Mouse (Mus musculus): ENCODE measurements around the gene Egf. TPM values are rescaled to one million over a fixed set of nuclear protein-coding genes. Genes with fewer than 3 reads are reported as not detected.

The Egf gene
- polyA plus RNA-seq, 1 experiment from 2014 or later: 1.3 TPM

DNA sequence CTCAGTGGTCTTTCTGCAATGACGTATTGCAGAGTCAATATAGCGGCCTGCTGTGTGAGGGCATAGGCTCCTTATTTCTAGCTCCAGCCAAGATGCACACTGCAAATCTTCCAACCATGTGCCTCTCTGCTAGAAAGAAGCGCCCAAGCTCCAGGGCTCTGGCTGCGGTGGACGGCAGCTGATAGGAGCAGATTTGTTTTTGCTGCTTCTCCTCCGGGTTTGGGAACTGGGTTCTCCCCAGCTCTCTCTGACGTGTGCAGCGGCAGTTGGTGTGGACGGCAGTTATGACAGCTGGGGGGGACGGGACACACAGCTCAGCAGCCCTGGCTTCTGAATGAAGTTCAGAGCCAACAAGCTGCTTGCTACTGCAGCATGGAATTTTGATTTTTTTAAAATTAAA is 72.7 kb downstream of the Egf start:
- Histone ChIP-seq H3K36me3 (no peaks in the 10 kb centered on the region), H3K27me3 (no peaks in the 10 kb centered on the region), H3K4me3 (no peak overlapping the region), H3K4me2 (no peak overlapping the region), H3K9ac (no peak overlapping the region), H3K4me1 (peaks cover 3% of the 10 kb centered on the region; the same call in 1 of the 2 replicates), H3K27ac (no peak overlapping the region), H3K9me3 (no peaks in the 10 kb centered on the region)
- ATAC-seq (ENCODE audit: insufficient number of reproducible peaks, insufficient read depth, low FRiP score, low TSS enrichment, low read depth): no peak
- WGBS: 84% methylated on average over 10 of the region's 10 CpGs

DNA sequence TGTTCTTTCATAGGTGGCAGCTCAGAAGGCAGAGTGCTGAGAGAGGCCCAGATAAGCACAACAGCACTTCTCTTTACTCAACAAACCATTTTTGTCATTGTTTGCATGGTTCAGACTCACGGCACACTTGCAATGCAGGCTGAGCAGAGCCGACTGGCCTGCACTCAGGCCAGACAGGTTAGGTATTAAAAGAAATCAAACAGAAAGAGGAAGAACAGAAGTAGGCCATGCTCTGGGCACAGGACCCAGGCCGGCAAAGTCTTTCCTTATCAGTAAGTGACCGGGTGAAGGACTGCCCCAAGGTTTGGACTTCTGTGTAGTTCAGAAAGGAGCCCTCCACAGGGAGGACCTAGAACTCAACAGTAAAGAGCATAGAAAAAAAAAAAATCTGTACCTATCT is 73.3 kb downstream of the Egf start:
- Histone ChIP-seq H3K9ac (no peak overlapping the region), H3K4me3 (no peak overlapping the region), H3K4me1 (peaks cover 3% of the 10 kb centered on the region; the same call in 1 of the 2 replicates), H3K9me3 (no peaks in the 10 kb centered on the region), H3K36me3 (no peaks in the 10 kb centered on the region), H3K27ac (no peak overlapping the region), H3K27me3 (no peaks in the 10 kb centered on the region), H3K4me2 (no peak overlapping the region)
- ATAC-seq (ENCODE audit: insufficient number of reproducible peaks, insufficient read depth, low FRiP score, low TSS enrichment, low read depth): no peak
- WGBS: 89% methylated on average over 4 of the region's 4 CpGs

DNA sequence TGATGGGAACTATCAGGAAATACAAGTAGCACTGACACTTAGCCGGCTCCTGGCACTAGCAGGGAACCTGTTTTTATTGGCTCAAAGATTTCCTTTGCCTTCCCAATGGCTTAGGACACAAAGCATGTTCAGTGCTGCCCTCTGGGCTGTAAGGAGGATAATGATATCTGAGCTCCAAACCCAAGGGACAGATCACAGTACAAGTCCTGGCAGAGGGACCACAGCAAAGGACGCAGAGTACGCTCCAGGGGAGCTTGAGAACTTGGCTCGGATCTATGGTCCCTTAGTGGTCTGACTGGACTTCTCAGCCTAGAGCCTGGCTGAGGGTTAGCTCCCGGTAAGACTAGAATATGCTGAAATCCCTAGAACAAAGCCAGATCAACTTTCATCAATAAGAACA is 74.9 kb downstream of the Egf start:
- 38% methylated on average over 5 of the region's 5 CpGs for whole genome bisulfite sequencing

DNA sequence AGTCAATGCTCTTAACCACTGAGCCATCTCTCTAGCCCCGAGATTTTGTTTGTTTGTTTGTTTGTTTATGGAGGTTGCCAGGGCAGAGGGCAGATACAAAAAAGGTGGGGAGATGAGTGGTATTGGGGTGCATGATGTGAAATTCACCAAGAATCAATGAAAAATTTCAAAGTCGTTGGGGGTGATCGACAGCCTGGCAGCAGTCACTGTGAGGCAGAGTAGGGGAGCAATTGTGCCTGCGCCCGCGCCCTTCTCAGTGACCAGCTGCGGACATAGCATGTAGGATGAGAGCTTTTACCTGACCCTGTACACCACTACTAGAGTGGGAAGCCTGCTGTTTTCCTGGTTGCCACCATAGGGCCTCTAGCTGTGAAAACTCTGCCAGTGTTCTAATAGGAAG is 79.2 kb downstream of the Egf start:
- WGBS: 93% methylated on average over 7 of the region's 7 CpGs
- ATAC-seq (ENCODE audit: insufficient number of reproducible peaks, insufficient read depth, low FRiP score, low TSS enrichment, low read depth): no peak
- Histone ChIP-seq H3K9ac (no peak overlapping the region), H3K4me3 (no peak overlapping the region), H3K4me1 (peaks cover 3% of the 10 kb centered on the region; the same call in 1 of the 2 replicates), H3K4me2 (no peak overlapping the region), H3K27me3 (no peaks in the 10 kb centered on the region), H3K27ac (no peak overlapping the region), H3K9me3 (no peaks in the 10 kb centered on the region), H3K36me3 (no peaks in the 10 kb centered on the region)

More for the DNA sequence above, 74.9 kb downstream of the Egf start:
- Histone ChIP-seq H3K36me3 (no peaks in the 10 kb centered on the region), H3K27ac (no peak overlapping the region), H3K4me3 (no peak overlapping the region), H3K4me1 (peaks cover 3% of the 10 kb centered on the region; the same call in 1 of the 2 replicates), H3K4me2 (no peak overlapping the region), H3K9ac (no peak overlapping the region), H3K27me3 (no peaks in the 10 kb centered on the region), H3K9me3 (no peaks in the 10 kb centered on the region)
- no peak for ATAC-seq (ENCODE audit: insufficient number of reproducible peaks, insufficient read depth, low FRiP score, low TSS enrichment, low read depth)

- WGBS: 54% methylated on average over 2 of the region's 2 CpGs
- no peak overlapping the region for H3K4me2 ChIP-seq
- no peaks in the 10 kb centered on the region for H3K36me3 ChIP-seq
- no peak overlapping the region for H3K9ac ChIP-seq
- H3K9me3 ChIP-seq: no peaks in the 10 kb centered on the region
- H3K4me1 ChIP-seq: no peaks in the 10 kb centered on the region
- no peaks in the 10 kb centered on the region for H3K27me3 ChIP-seq
- no peak overlapping the region for H3K27ac ChIP-seq
- no peak for ATAC-seq (ENCODE audit: insufficient number of reproducible peaks, insufficient read depth, low FRiP score, low TSS enrichment, low read depth)
- no peak overlapping the region for H3K4me3 ChIP-seq
Observed at GRCm38 (mm10) chr3:129663906-129664305, 91.2 kb downstream of the Egf start.

DNA sequence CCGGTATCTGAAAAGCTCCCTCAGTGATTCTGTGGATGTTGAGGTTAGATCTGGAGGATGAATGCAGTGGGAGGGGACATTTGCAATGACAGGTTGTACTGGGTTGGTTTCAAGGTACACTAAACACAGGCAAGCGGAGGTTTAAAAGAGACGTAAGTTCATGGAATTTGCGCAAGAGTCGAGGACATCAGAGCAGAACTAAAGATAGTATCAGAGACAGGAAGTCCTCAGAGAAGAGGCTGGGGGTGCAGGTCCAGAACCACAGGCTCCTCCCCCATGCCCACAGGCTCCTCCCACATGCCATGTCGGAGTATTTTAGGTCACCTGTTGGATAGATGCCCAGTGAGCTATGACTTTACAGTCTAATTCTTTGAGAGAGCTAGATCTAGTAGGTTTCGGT is 96.3 kb downstream of the Egf start:
- ATAC-seq (ENCODE audit: insufficient number of reproducible peaks, insufficient read depth, low FRiP score, low TSS enrichment, low read depth): no peak
- H3K36me3 ChIP-seq: no peaks in the 10 kb centered on the region

GRCm38 (mm10) chr3:129657775-129658174 is 97.3 kb downstream of the Egf start:
- no peaks in the 10 kb centered on the region for H3K27me3 ChIP-seq
- H3K4me1 ChIP-seq: no peaks in the 10 kb centered on the region
- 87% methylated on average over 11 of the region's 11 CpGs for WGBS
- ATAC-seq (ENCODE audit: insufficient number of reproducible peaks, insufficient read depth, low FRiP score, low TSS enrichment, low read depth): no peak
- no peak overlapping the region for H3K4me3 ChIP-seq
- H3K36me3 ChIP-seq: no peaks in the 10 kb centered on the region
- H3K27ac ChIP-seq: no peak overlapping the region
- no peak overlapping the region for H3K9ac ChIP-seq
- H3K9me3 ChIP-seq: no peaks in the 10 kb centered on the region
- H3K4me2 ChIP-seq: no peak overlapping the region

More for the DNA sequence above, 96.3 kb downstream of the Egf start:
- H3K9ac ChIP-seq: no peak overlapping the region
- no peak overlapping the region for H3K4me3 ChIP-seq
- WGBS: 89% methylated on average over 7 of the region's 7 CpGs
- no peak overlapping the region for H3K4me2 ChIP-seq
- no peaks in the 10 kb centered on the region for H3K9me3 ChIP-seq
- H3K27me3 ChIP-seq: no peaks in the 10 kb centered on the region
- no peaks in the 10 kb centered on the region for H3K4me1 ChIP-seq
- no peak overlapping the region for H3K27ac ChIP-seq

DNA sequence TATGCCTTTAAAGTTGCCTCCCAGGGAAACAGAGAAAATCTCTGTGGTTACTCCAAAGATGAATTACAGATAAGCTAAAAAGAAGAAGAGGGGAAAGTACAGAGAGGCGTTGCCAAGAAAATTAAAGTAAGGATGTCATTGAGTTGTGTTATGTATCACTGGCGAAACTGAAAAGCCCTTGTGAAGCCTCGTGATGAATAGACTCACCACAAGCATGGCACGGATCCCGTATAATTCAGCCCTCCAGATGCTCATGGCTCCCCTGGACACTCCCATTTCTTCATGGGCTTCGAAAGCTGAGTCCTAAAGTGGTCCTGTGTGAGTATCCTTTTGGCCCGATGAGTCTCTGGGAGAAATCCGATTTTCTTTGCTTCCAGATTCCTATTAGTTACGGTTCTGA is 97.9 kb downstream of the Egf start:
- Histone ChIP-seq H3K4me2 (no peak overlapping the region), H3K27me3 (no peaks in the 10 kb centered on the region), H3K9me3 (no peaks in the 10 kb centered on the region), H3K27ac (no peak overlapping the region), H3K9ac (no peak overlapping the region), H3K4me1 (no peaks in the 10 kb centered on the region), H3K36me3 (no peaks in the 10 kb centered on the region), H3K4me3 (no peak overlapping the region)
- no peak for ATAC-seq (ENCODE audit: insufficient number of reproducible peaks, insufficient read depth, low FRiP score, low TSS enrichment, low read depth)
- WGBS: 67% methylated on average over 9 of the region's 9 CpGs

- no peak for ATAC-seq (ENCODE audit: insufficient number of reproducible peaks, insufficient read depth, low FRiP score, low TSS enrichment, low read depth)
- 84% methylated on average over 4 of the region's 4 CpGs for WGBS
Observed at GRCm38 (mm10) chr3:129656540-129656939, 98.6 kb downstream of the Egf start.

GRCm38 (mm10) chr3:129652476-129652875 is 102.6 kb downstream of the Egf start:
- no peaks in the 10 kb centered on the region for H3K9me3 ChIP-seq
- H3K36me3 ChIP-seq: no peaks in the 10 kb centered on the region
- no peak overlapping the region for H3K27ac ChIP-seq
- H3K4me3 ChIP-seq: no peak overlapping the region
- no peak overlapping the region for H3K9ac ChIP-seq
- H3K4me1 ChIP-seq: peaks cover 19% of the 10 kb centered on the region
- no peak overlapping the region for H3K4me2 ChIP-seq
- no peak for ATAC-seq (ENCODE audit: insufficient number of reproducible peaks, insufficient read depth, low FRiP score, low TSS enrichment, low read depth)
- 86% methylated on average over 4 of the region's 4 CpGs for WGBS
- no peaks in the 10 kb centered on the region for H3K27me3 ChIP-seq

More at GRCm38 (mm10) chr3:129656540-129656939, 98.6 kb downstream of the Egf start:
- Histone ChIP-seq H3K27me3 (no peaks in the 10 kb centered on the region), H3K9ac (no peak overlapping the region), H3K9me3 (no peaks in the 10 kb centered on the region), H3K36me3 (no peaks in the 10 kb centered on the region), H3K4me3 (no peak overlapping the region), H3K4me1 (no peaks in the 10 kb centered on the region), H3K27ac (no peak overlapping the region), H3K4me2 (no peak overlapping the region)

DNA sequence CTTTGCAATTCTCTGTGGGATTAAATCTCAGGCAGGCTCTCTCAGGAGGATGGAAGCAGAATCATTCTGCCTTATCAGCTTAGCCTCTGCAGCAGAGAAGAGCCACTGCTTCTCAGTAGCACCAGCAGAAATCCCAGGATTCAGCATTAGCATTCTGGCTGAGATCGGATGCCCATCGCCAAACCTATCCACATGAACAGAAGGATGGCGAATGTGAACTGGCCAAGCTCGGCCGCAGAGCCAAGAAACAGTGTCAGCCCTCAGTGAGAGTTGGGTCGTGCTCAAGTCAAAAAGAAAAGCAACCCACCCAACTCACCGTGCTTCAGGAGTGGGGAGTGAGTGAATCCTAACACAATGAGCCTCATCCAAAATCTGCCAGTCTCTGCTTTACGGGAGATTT is 103.4 kb downstream of the Egf start:
- no peak for ATAC-seq (ENCODE audit: insufficient number of reproducible peaks, insufficient read depth, low FRiP score, low TSS enrichment, low read depth)
- Histone ChIP-seq H3K9me3 (no peaks in the 10 kb centered on the region), H3K4me3 (no peak overlapping the region), H3K4me1 (peaks cover 22% of the 10 kb centered on the region), H3K9ac (no peak overlapping the region), H3K4me2 (no peak overlapping the region), H3K36me3 (no peaks in the 10 kb centered on the region), H3K27ac (no peak overlapping the region), H3K27me3 (no peaks in the 10 kb centered on the region)
- WGBS: 92% methylated on average over 8 of the region's 8 CpGs

GRCm38 (mm10) chr3:129650931-129651330 is 104.2 kb downstream of the Egf start:
- Histone ChIP-seq H3K27me3 (no peaks in the 10 kb centered on the region), H3K27ac (no peak overlapping the region), H3K4me1 (peaks cover 22% of the 10 kb centered on the region), H3K36me3 (no peaks in the 10 kb centered on the region), H3K4me3 (no peak overlapping the region), H3K4me2 (no peak overlapping the region), H3K9ac (no peak overlapping the region), H3K9me3 (no peaks in the 10 kb centered on the region)
- ATAC-seq (ENCODE audit: insufficient number of reproducible peaks, insufficient read depth, low FRiP score, low TSS enrichment, low read depth): no peak
- 31% methylated on average over 1 of the region's 1 CpGs for WGBS

- H3K9me3 ChIP-seq: no peaks in the 10 kb centered on the region
- H3K9ac ChIP-seq: no peak overlapping the region
- ATAC-seq (ENCODE audit: insufficient number of reproducible peaks, insufficient read depth, low FRiP score, low TSS enrichment, low read depth): no peak
- no peak overlapping the region for H3K4me2 ChIP-seq
- H3K4me3 ChIP-seq: no peak overlapping the region
- H3K36me3 ChIP-seq: no peaks in the 10 kb centered on the region
- peaks cover 24% of the 10 kb centered on the region for H3K4me1 ChIP-seq
- H3K27me3 ChIP-seq: no peaks in the 10 kb centered on the region
- no peak overlapping the region for H3K27ac ChIP-seq
Observed at GRCm38 (mm10) chr3:129650293-129650612, 104.9 kb downstream of the Egf start.
